Mouse (Mus musculus): ENCODE results near the gene BC025446.

DNA sequence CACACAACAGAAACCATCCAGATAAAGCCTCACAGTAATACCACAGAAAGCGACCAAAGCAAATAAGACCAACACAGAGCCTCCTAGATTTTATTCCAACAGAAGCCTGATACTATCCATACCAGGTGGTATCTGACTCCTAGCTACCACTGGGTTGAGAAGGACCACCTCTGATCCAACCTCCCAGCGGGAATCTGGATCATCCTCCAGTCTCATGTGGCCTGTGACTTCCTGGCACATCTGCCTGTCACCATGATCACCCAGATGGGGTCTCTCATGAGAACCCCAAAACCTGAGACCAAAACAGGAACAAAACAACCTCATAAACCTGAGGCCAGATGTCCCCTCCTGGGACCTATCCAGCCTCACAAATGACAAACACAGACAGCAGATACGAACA, 38.5 kb downstream of the BC025446 start:
- TF ChIP-seq CTCF (IDR thresholded peaks at IDR 0.05; ENCODE audit: low read depth) = no peak
- no peak for TF ChIP-seq EP300 (IDR thresholded peaks at IDR 0.05; ENCODE audit: low read depth)

All from liver, postnatal 0 days (tissue).